Mouse (Mus musculus): Measurements from ENCODE around the gene Cc2d1a.
A peak's percentile ranks its signal among the peaks of the same experiment; 100 is the strongest.

Cc2d1a gene

GRCm38 (mm10) chr8:84103601-84104000 is 44.1 kb downstream of the Cc2d1a start:
- DNase-seq = no peak

GRCm38 (mm10) chr8:84101476-84102270 is 46.1 kb downstream of the Cc2d1a start:
- DNase-seq = no peak

- no peak for DNase-seq
Observed at GRCm38 (mm10) chr8:84098376-84098775, 49.4 kb downstream of the Cc2d1a start.

GRCm38 (mm10) chr8:84096061-84096460 is 51.7 kb downstream of the Cc2d1a start:
- no peak for DNase-seq

- no peak for DNase-seq
Observed at GRCm38 (mm10) chr8:84090585-84090984, 57.2 kb downstream of the Cc2d1a start.

GRCm38 (mm10) chr8:84089277-84089676 is 58.5 kb downstream of the Cc2d1a start:
- no peak for DNase-seq

GRCm38 (mm10) chr8:84087821-84088220 is 59.9 kb downstream of the Cc2d1a start:
- peak; percentile 45 for DNase-seq

- DNase-seq = no peak
Observed at GRCm38 (mm10) chr8:84087156-84087555, 60.6 kb downstream of the Cc2d1a start.

GRCm38 (mm10) chr8:84084341-84085115 is 63.2 kb downstream of the Cc2d1a start:
- DNase-seq = no peak

- no peak for DNase-seq
Observed at GRCm38 (mm10) chr8:84083829-84084241, 63.9 kb downstream of the Cc2d1a start.

Data from right cerebral cortex, adult 18-20 months (tissue).